8 mouse cellular contexts compared by ENCODE assay signal in genomic region chr5:113874063-113875024, GRCm38 (mm10). TPM values are rescaled to one million over a fixed set of nuclear protein-coding genes. Genes with fewer than 3 reads are reported as not detected.
DNase-seq lines count a peak whose midpoint lies in the region; ATAC-seq and TF ChIP-seq lines count a peak whose summit lies in the region.

No protein-coding gene starts in this region.

- H3K36me3 ChIP-seq in hindbrain, embryonic 14.5 days (replicated peaks; ENCODE audit: control insufficient read depth, insufficient read depth): peaks cover 16% of the 10 kb centered on the region
- no peaks in the 10 kb centered on the region for H3K36me3 ChIP-seq in myocyte (ENCODE audit: control insufficient read depth, insufficient read depth)

- no peaks in the 10 kb centered on the region for H3K27me3 ChIP-seq in hindbrain, embryonic 14.5 days (ENCODE audit: control insufficient read depth, insufficient read depth, low read length)
- no peaks in the 10 kb centered on the region for H3K27me3 ChIP-seq in myocyte (ENCODE audit: control insufficient read depth, insufficient read depth, insufficient read length)

- H3K4me2 ChIP-seq in hindbrain, embryonic 14.5 days (replicated peaks): peak overlapping the region; percentile 44
- peak overlapping the region; percentile 90 for H3K4me2 ChIP-seq in myocyte (ENCODE audit: low read depth)

- peaks cover 75% of the 10 kb centered on the region for H3K79me2 ChIP-seq in myocyte (ENCODE audit: control insufficient read depth, insufficient read depth)

- peaks cover 14% of the 10 kb centered on the region for H3K4me1 ChIP-seq in cortical plate, adult 2 months (ENCODE audit: control insufficient read depth, insufficient read depth, low read length)
- peaks cover 55% of the 10 kb centered on the region for H3K4me1 ChIP-seq in hindbrain, embryonic 14.5 days (replicated peaks; ENCODE audit: control insufficient read depth, insufficient read depth, low read length)

- no peak for TF ChIP-seq CTCF in cortical plate, adult 2 months (IDR thresholded peaks at IDR 0.05; ENCODE audit: extremely low read depth, insufficient read depth, low read length)

- H3ac ChIP-seq in myocyte (ENCODE audit: control insufficient read depth, insufficient read length): peak overlapping the region; percentile 28

- no peaks in the 10 kb centered on the region for H3K9me3 ChIP-seq in hindbrain, embryonic 14.5 days (ENCODE audit: control insufficient read depth, low read length)

- peak overlapping the region; percentile 56 for H3K27ac ChIP-seq in cortical plate, adult 2 months (ENCODE audit: insufficient read depth, low read length)
- H3K27ac ChIP-seq in hindbrain, embryonic 14.5 days: peak overlapping the region; percentile 99

- WGBS in hindbrain, embryonic 14.5 days: 44% methylated on average over 19 of the region's 19 CpGs

- no peak for ATAC-seq in hindbrain, embryonic 14.5 days (ENCODE audit: low FRiP score)

- H3K9ac ChIP-seq in hindbrain, embryonic 14.5 days: peak overlapping the region; percentile 54

- H3K4me3 ChIP-seq in cortical plate, adult 2 months (ENCODE audit: insufficient read depth, low read length): no peak overlapping the region
- peak overlapping the region; percentile 16 for H3K4me3 ChIP-seq in hindbrain, embryonic 14.5 days (replicated peaks; ENCODE audit: low read length)
- H3K4me3 ChIP-seq in myocyte: no peak overlapping the region

- no peak for TF ChIP-seq POLR2A in cortical plate, adult 2 months (IDR thresholded peaks at IDR 0.05; ENCODE audit: extremely low read depth, insufficient read depth, low read length)
- TF ChIP-seq POLR2A in myocyte (IDR thresholded peaks at IDR 0.05; ENCODE audit: insufficient read length, low read depth): no peak

- DNase-seq in kidney, postnatal 10 days: peak; percentile 28
- DNase-seq in kidney, adult 11 months: no peak
- DNase-seq in hindbrain, embryonic 14.5 days (ENCODE audit: low spot score): no peak
- no peak for DNase-seq in thymus, postnatal 36 days
- no peak for DNase-seq in spleen, adult 12 weeks (ENCODE audit: low spot score)
- DNase-seq in cerebellum, postnatal 14 days: no peak

TF ChIP-seq in myocyte, 11 proteins besides CTCF, POLR2A, EP300 and RAD21:
- TF ChIP-seq USF1 (IDR thresholded peaks at IDR 0.05; ENCODE audit: low read depth) (peak; percentile 56), REST (IDR thresholded peaks at IDR 0.05; ENCODE audit: insufficient read depth, insufficient read length) (no peak), MYOG (IDR thresholded peaks at IDR 0.05; ENCODE audit: control insufficient read depth in 1 of 3, insufficient read depth in 1 of 3, insufficient read length in 2 of 3, low read depth in 2 of 3) (peak; percentile 28 to 84 (median 73)), CEBPB (IDR thresholded peaks at IDR 0.05; ENCODE audit: insufficient read depth, poor library complexity, severe bottlenecking) (no peak), MYOD1 (IDR thresholded peaks at IDR 0.05; ENCODE audit: control insufficient read depth in 1 of 3, insufficient read length in 2 of 3, low read depth in 2 of 3) (peak in 2 of 3 experiments; percentile 84 to 89)

RNA-seq across cellular contexts. Expression of gene Coro1c, which starts 34.2 kb away (rescaled TPM):
- polyA plus RNA-seq in cortical plate, adult 2 months (2012; rRNA removed): 66.1 and 70.5 TPM in 2 replicates
- polyA plus RNA-seq in hindbrain, embryonic 14.5 days (2014; fragmentation: Nextera tagmentation; extraction: Ambion mirVana): 172 and 177 TPM in 2 replicates
- 58.9 TPM for polyA plus RNA-seq in myocyte (2012; fragmentation: generic; extraction: Trizol)

RNA-seq across cellular contexts. Expression of gene Selplg, which starts 41.9 kb away (rescaled TPM):
- polyA plus RNA-seq in cortical plate, adult 2 months (2012; rRNA removed): 43.5 TPM in 2 replicates
- polyA plus RNA-seq in hindbrain, embryonic 14.5 days (2014; fragmentation: Nextera tagmentation; extraction: Ambion mirVana): 1.6 and 2.4 TPM in 2 replicates
- not detected for polyA plus RNA-seq in myocyte (2012; fragmentation: generic; extraction: Trizol)

Comparison
In these comparisons a context has a peak if more than half of its experiments do, and no peak if none do; other contexts are left out.
1. RNA of gene Selplg, which starts 41.9 kb away (polyA plus RNA-seq): 43.5 TPM in cortical plate, adult 2 months; 1.6 to 2.4 TPM in hindbrain, embryonic 14.5 days and not detected in myocyte (single experiment); every median in the first group is over 10 times any median in the second.